Mouse (Mus musculus) megakaryocyte, embryonic 14.5 days (primary cell): ENCODE results near the gene 4930452B06Rik.

ENCODE experiments used
- FLI1 ChIP-seq: IDR thresholded peaks from 2 replicates; pipeline ENCODE4 v1.6.1; 2012; ENCODE audit warnings: low read length, inconsistent platforms, mixed read lengths
- GATA1 ChIP-seq: IDR thresholded peaks from 3 replicates; pipeline ENCODE4 v1.6.1; 2012; ENCODE audit warnings: mixed read lengths, low read length, inconsistent platforms, borderline replicate concordance

DNA sequence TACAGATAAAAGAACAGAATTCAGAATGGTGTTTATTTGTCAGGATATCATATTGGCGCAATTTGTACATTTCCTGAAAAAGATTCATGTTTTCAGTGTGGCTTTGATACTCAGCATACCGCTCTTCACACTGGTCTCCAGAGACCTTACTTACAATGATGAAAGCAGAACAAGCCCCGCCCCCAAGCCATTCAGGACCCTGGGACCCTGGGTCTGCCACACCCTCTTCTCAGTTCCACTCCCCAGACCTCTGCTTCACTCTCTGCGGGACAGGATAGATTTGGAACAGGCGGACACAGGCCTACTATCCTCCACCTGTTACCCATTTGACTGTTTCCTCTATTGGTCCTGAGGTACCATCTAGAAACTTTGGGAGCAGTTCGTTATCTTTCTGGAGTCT is 260.1 kb downstream of the 4930452B06Rik start:
- TF ChIP-seq GATA1 = no peak
- no peak for TF ChIP-seq FLI1
